Mouse (Mus musculus) liver, embryonic 14.5 days (tissue): ENCODE data around the gene Tcta. TPM values are rescaled to one million over a fixed set of nuclear protein-coding genes. Genes with fewer than 3 reads are reported as not detected.
"Not testable (repeated sequence)": the region's sequence is repeated elsewhere in the genome, so short reads cannot be mapped to it uniquely, and the experiment has no call there.

Source experiments
- ATAC-seq: fragments of 200-750 bp; cut with Nextera tagmentation; 2 replicates; pipeline ENCODE4 v1.8.0; 2017; ENCODE audit warnings: moderate number of reproducible peaks, mild to moderate bottlenecking, moderate library complexity; ENCODE audit not compliant: insufficient read depth
- DNase-seq, 3 experiments: peaks; one replicate each; pipeline ENCODE4 v3.0.0-alpha.2; 2012 to 2013; ENCODE audit warnings: low read depth in 3 of 3, low spot score in 3 of 3
- H3K27ac ChIP-seq: fragments of 300-500 bp; sonication (generic); 2 replicates; pipeline ENCODE4 v1.5.1; 2014; ENCODE audit warnings: moderate library complexity, mild to moderate bottlenecking, control low read depth, inconsistent platforms
- H3K27me3 ChIP-seq: fragments of 300-500 bp; sonication (generic); 2 replicates; pipeline ENCODE4 v1.6.1; 2014; ENCODE audit warnings: mild to moderate bottlenecking, low read length, moderate library complexity; ENCODE audit not compliant: control insufficient read depth, insufficient read depth
- H3K36me3 ChIP-seq: fragments of 300-500 bp; sonication (generic); replicated peaks from 2 replicates; pipeline ENCODE4 v1.6.1; 2014; ENCODE audit warnings: low read depth; ENCODE audit not compliant: control insufficient read depth, insufficient read depth
- H3K4me1 ChIP-seq, 2 experiments: fragments of 200-500 bp in 1 of 2; fragments of 300-500 bp in 1 of 2; sonication (generic) in 1 of 2; replicated peaks; 2 replicates each; pipeline ENCODE4 v1.6.1; 2012 to 2014; ENCODE audit warnings: antibody characterized with exemption in 1 of 2, inconsistent platforms in 1 of 2, low read length in 1 of 2; ENCODE audit not compliant: control insufficient read depth in 2 of 2, insufficient read depth in 2 of 2
- H3K4me2 ChIP-seq: fragments of 300-500 bp; sonication (generic); 2 replicates; pipeline ENCODE4 v1.6.1; 2014; ENCODE audit warnings: low read depth, mild to moderate bottlenecking, control low read depth, moderate library complexity
- H3K4me3 ChIP-seq, 2 experiments: fragments of 200-500 bp in 1 of 2; fragments of 300-500 bp in 1 of 2; sonication (generic) in 1 of 2; 2 replicates each; pipeline ENCODE4 v1.5.1; 2012 to 2014; ENCODE audit warnings: low read depth in 2 of 2, low read length in 2 of 2, mild to moderate bottlenecking in 2 of 2, control low read depth in 1 of 2, inconsistent platforms in 1 of 2, moderate library complexity in 1 of 2; ENCODE audit not compliant: insufficient read depth in 1 of 2
- H3K9ac ChIP-seq: fragments of 300-500 bp; sonication (generic); replicated peaks from 2 replicates; pipeline ENCODE4 v1.6.1; 2014; ENCODE audit warnings: mild to moderate bottlenecking, control low read depth, moderate library complexity
- H3K9me3 ChIP-seq: fragments of 300-500 bp; sonication (generic); 2 replicates; pipeline ENCODE4 v1.6.1; 2016; ENCODE audit warnings: low read length, mixed read lengths; ENCODE audit not compliant: control insufficient read depth
- CTCF ChIP-seq: IDR thresholded peaks from 2 replicates; pipeline ENCODE4 v1.5.1; 2016; ENCODE audit warnings: antibody characterized with exemption, low read depth, control low read depth
- EP300 ChIP-seq: IDR thresholded peaks from 2 replicates; pipeline ENCODE4 v1.6.1; 2016; ENCODE audit warnings: antibody characterized with exemption, low read depth
- WGBS: fragments of 180-500 bp; shearing (Covaris S2); extraction: QIAGEN DNeasy Blood & Tissue Kit; methylation state at CpG from one replicate; pipeline ENCODE4 v1.1.7; 2014; ENCODE audit not compliant: insufficient replicate concordance; 5-methylcytosine and 5-hydroxymethylcytosine counted together
- polyA plus RNA-seq, 2 experiments: library from polyadenylated mRNA; depleted of rRNA in 1 of 2; stranded (reverse) in 1 of 2; unstranded in 1 of 2; fragments of >200 nt; fragmentation: Nextera tagmentation in 1 of 2; extraction: Ambion mirVana in 1 of 2; gene quantifications; 2 replicates each; pipeline versions ENCODE4 v1.2.1 to v1.2.3; 2012 to 2014

Tcta gene
- polyA plus RNA-seq, 2 experiments, result 10.6 to 10.9 TPM

GRCm38 (mm10) chr9:108322054-108322453 is 16.1 kb upstream of the Tcta start:
- not testable (repeated sequence) for ATAC-seq, H3K27me3 ChIP-seq, H3K4me2 ChIP-seq, H3K4me1 ChIP-seq, H3K9ac ChIP-seq, DNase-seq, H3K9me3 ChIP-seq, H3K27ac ChIP-seq, H3K4me3 ChIP-seq
- 77% methylated on average over 7 of the region's 7 CpGs for WGBS
- H3K36me3 ChIP-seq, result peaks cover 32% of the 10 kb centered on the region
- TF ChIP-seq CTCF, result peak; percentile 52

- no peaks in the 10 kb centered on the region for H3K27me3 ChIP-seq
- no peak for DNase-seq
- H3K4me2 ChIP-seq, result no peak overlapping the region
- H3K4me3 ChIP-seq, result no peak overlapping the region
- no peak for ATAC-seq
- TF ChIP-seq CTCF (no peak), EP300 (no peak)
- peaks cover 41% of the 10 kb centered on the region for H3K36me3 ChIP-seq
- H3K27ac ChIP-seq, result no peak overlapping the region
- peaks cover 0 to 2% of the 10 kb centered on the region in 2 experiments; a peak in 1 of 4 replicates for H3K4me1 ChIP-seq
- H3K9ac ChIP-seq, result no peak overlapping the region
- no peaks in the 10 kb centered on the region for H3K9me3 ChIP-seq
- 79% methylated on average over 2 of the region's 2 CpGs for WGBS
Measured at GRCm38 (mm10) chr9:108318462-108318861, 12.5 kb upstream of the Tcta start.

GRCm38 (mm10) chr9:108317572-108317971 is 11.6 kb upstream of the Tcta start:
- Histone ChIP-seq H3K4me2 (no peak overlapping the region), H3K4me3 (no peak overlapping the region), H3K27me3 (no peaks in the 10 kb centered on the region), H3K4me1 (peaks cover 0 to 2% of the 10 kb centered on the region in 2 experiments; a peak in 1 of 4 replicates), H3K36me3 (peaks cover 41% of the 10 kb centered on the region), H3K9ac (no peak overlapping the region), H3K27ac (no peak overlapping the region), H3K9me3 (no peaks in the 10 kb centered on the region)
- no peak for DNase-seq
- no peak for ATAC-seq
- TF ChIP-seq CTCF, result peak; percentile 51
- no peak for TF ChIP-seq EP300
- WGBS, result 91% methylated on average over 3 of the region's 3 CpGs

DNA sequence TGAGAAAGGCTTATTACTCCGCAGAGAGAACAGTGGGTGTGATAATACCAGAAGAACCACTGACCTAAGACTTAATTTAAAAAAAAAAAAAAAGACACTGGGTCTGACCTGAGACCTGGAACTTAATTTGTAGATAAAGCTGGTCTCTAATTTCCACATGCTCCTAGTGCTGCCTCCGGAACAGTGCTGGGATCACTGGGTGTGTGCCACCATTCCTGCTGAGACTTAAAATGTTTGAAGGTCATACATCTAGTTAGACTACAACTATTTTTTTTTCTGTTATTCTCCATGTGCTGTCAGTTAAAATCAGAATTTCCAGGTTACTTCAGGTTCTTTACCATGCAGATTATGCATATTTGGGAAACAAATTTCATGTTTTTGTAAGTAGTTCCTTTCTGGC is 2.2 kb upstream of the Tcta start:
- no peaks in the 10 kb centered on the region for H3K27me3 ChIP-seq
- peak overlapping the region; percentile 81 to 99 for H3K4me3 ChIP-seq
- WGBS, result 37% methylated on average over 2 of the region's 2 CpGs
- DNase-seq, result no peak
- peak overlapping the region; percentile 80 for H3K27ac ChIP-seq
- ATAC-seq, result no peak
- H3K9ac ChIP-seq, result peak overlapping the region; percentile 100
- H3K4me2 ChIP-seq, result peak overlapping the region; percentile 91
- H3K9me3 ChIP-seq, result no peaks in the 10 kb centered on the region
- peaks cover 34 to 36% of the 10 kb centered on the region in 2 experiments for H3K4me1 ChIP-seq
- H3K36me3 ChIP-seq, result peaks cover 9% of the 10 kb centered on the region
- TF ChIP-seq CTCF (no peak), EP300 (no peak)

DNA sequence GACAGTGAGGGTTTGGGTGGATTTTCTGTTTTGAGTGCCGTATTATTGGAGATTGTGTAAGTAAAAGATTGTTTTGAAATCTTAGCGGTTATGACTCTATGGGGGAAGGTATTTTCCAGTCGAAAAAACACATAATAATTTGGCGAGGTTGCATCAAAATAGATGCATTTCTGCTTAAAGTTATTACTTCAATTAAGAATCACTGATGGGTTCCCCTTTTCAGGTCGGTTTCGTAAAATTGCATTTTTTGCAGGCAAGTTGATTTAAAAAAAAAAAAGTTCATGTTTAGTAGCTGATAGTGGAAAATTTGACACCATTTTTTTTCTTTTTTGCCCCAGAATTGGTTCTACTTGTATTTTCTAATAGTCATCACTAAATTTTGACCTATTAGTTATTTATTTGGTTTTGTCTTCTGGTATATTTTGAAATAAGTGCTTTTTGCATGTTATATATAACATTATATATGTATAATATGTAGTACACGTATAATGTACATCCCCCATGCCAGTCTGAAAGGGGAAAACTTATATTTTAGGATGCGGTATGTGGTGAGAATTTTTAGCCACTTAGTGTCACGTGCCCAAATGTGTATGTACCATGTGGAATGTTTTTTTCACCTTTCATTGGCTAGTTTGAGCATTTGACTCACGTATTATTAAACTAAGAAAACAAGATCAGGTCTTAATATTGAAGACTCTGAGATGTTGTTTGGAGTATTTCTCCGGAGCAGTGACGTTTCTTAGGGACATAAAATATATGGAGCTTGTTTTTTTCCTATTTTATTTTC is 1.3 kb upstream of the Tcta start:
- Histone ChIP-seq H3K27me3 (no peaks in the 10 kb centered on the region), H3K9me3 (no peaks in the 10 kb centered on the region), H3K4me2 (peak overlapping the region; percentile 91), H3K4me3 (peak overlapping the region; percentile 81 to 99), H3K9ac (peak overlapping the region; percentile 100), H3K27ac (peak overlapping the region; percentile 99), H3K36me3 (peaks cover 10% of the 10 kb centered on the region), H3K4me1 (peaks cover 34 to 36% of the 10 kb centered on the region in 2 experiments)
- no peak for TF ChIP-seq CTCF
- peak; percentile 20; the same call in 1 of the 2 replicates for TF ChIP-seq EP300
- WGBS, result 6% methylated on average over 12 of the region's 12 CpGs
- ATAC-seq (no peak), DNase-seq (no peak)
